ENCODE assay signal across 7 mouse cellular contexts in the genomic region with DNA sequence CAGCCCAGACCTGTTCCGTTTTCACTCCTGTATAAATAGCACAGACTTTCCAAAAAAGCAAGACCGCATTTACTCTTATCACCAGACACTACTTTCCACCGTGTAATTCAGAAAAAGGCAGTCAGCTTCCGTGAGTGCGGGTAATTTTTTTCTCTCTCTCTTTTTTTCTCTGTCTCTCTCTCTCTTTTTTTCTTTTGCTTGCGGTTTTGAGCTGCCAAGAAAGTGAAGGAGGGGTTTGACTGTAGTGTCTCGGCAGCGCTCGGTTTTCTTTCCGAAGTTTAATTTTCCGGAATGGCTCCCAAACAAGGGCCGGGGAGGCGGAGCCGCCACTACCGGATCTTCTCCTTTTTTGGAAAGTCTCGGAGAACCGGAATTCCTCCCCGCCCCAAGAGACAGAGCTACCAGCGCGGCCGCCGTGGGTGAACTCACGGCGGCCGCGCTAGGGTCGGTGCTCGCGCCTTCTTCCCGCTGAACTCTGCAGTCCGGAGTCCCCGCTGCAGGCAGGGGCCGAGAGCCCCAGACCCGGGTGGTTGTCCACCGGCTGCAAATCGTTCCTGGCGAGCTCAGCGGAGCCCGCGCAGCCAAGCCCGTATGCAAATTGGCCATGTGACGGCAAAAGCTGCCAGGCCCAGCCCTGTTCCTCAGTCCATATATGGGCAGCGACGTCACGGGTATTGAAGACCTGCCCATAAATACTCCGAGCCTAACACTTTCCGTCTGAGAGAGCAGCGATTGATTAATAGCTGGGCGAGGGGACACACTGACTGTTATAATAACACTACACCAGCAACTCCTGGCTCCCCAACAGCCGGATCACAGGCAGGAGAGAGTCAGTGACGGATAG. TPM values are rescaled to one million over a fixed set of nuclear protein-coding genes. Genes with fewer than 3 reads are reported as not detected.
DNase-seq lines count a peak whose midpoint lies in the region; ATAC-seq and TF ChIP-seq lines count a peak whose summit lies in the region.

No protein-coding gene starts in this region.

- H3K4me2 ChIP-seq in intestine, postnatal 0 days (replicated peaks; ENCODE audit: low read depth) = peak overlapping the region; percentile 99
- H3K4me2 ChIP-seq in midbrain, embryonic 12.5 days (replicated peaks) = peak overlapping the region; percentile 96

- peaks cover 65% of the 10 kb centered on the region for H3K27me3 ChIP-seq in intestine, postnatal 0 days (replicated peaks; ENCODE audit: control insufficient read depth, insufficient read depth, low read length)
- H3K27me3 ChIP-seq in midbrain, embryonic 12.5 days = peaks cover 91% of the 10 kb centered on the region
- H3K27me3 ChIP-seq in small intestine, adult 2 months (ENCODE audit: control insufficient read depth, insufficient read depth, low read length) = peaks cover 49% of the 10 kb centered on the region

- peak; percentile 94 for DNase-seq in adrenal gland, adult 2 months
- peak; percentile 79 for DNase-seq in embryo, embryonic 11.5 days (ENCODE audit: low read depth, low spot score)
- DNase-seq in gastrocnemius, postnatal 4 days (ENCODE audit: low spot score in 2 of 2) = peak; percentile 84 to 93
- peak; percentile 90 for DNase-seq in left cerebral cortex, postnatal 4 days

- ATAC-seq in intestine, postnatal 0 days = peak; percentile 93
- peak; percentile 85 for ATAC-seq in midbrain, embryonic 12.5 days (ENCODE audit: low FRiP score, low read depth)

- peak overlapping the region; percentile 86 for H3K27ac ChIP-seq in intestine, postnatal 0 days (ENCODE audit: low read depth, low read length)
- no peak overlapping the region for H3K27ac ChIP-seq in midbrain, embryonic 12.5 days (replicated peaks)
- H3K27ac ChIP-seq in small intestine, adult 2 months (ENCODE audit: insufficient read depth, low read depth, low read length) = peak overlapping the region; percentile 27

- no peaks in the 10 kb centered on the region for H3K9me3 ChIP-seq in intestine, postnatal 0 days (ENCODE audit: control insufficient read depth)
- H3K9me3 ChIP-seq in midbrain, embryonic 12.5 days = no peaks in the 10 kb centered on the region

- no peaks in the 10 kb centered on the region for H3K36me3 ChIP-seq in intestine, postnatal 0 days (ENCODE audit: control insufficient read depth, insufficient read depth)
- no peaks in the 10 kb centered on the region for H3K36me3 ChIP-seq in midbrain, embryonic 12.5 days
- no peaks in the 10 kb centered on the region for H3K36me3 ChIP-seq in small intestine, adult 2 months (ENCODE audit: control insufficient read depth, insufficient read depth, low read length)

- intact Hi-C loops in left cerebral cortex, postnatal 4 days (cut with DNase I) = loop anchor here (5.0 kb wide), 2 partner anchors 190 to 215 kb away; no protein-coding TSS in a partner anchor

- no peak for TF ChIP-seq CTCF in intestine, postnatal 0 days (IDR thresholded peaks at IDR 0.05; ENCODE audit: low read depth)
- no peak for TF ChIP-seq CTCF in small intestine, adult 2 months (IDR thresholded peaks at IDR 0.05; ENCODE audit: extremely low read depth, insufficient read length, insufficient replicate concordance, low read depth, low read length)

- H3K4me1 ChIP-seq in intestine, postnatal 0 days (replicated peaks; ENCODE audit: control insufficient read depth, insufficient read depth, low read length) = 0 out of 2 replicates have a peak, but pooled peaks cover 5% of the 10 kb centered on the region
- peaks cover 39% of the 10 kb centered on the region for H3K4me1 ChIP-seq in midbrain, embryonic 12.5 days
- H3K4me1 ChIP-seq in small intestine, adult 2 months (ENCODE audit: control insufficient read depth, insufficient read depth, insufficient read length, low read length) = peaks cover 8% of the 10 kb centered on the region

- under 1% methylated on average over 51 of the region's 51 CpGs for WGBS in intestine, postnatal 0 days
- WGBS in midbrain, embryonic 12.5 days = under 1% methylated on average over 51 of the region's 51 CpGs
- WGBS in small intestine, adult 2 months = under 1% methylated on average over 51 of the region's 51 CpGs

- H3K9ac ChIP-seq in intestine, postnatal 0 days (ENCODE audit: low read depth, low read length) = peak overlapping the region; percentile 48
- H3K9ac ChIP-seq in midbrain, embryonic 12.5 days (replicated peaks) = peak overlapping the region; percentile 48

- no peak for TF ChIP-seq POLR2A in small intestine, adult 2 months (IDR thresholded peaks at IDR 0.05; ENCODE audit: low read depth, low read length)

- H3K4me3 ChIP-seq in intestine, postnatal 0 days (ENCODE audit: low read depth, low read length) = peak overlapping the region; percentile 69
- peak overlapping the region; percentile 62 for H3K4me3 ChIP-seq in midbrain, embryonic 12.5 days
- H3K4me3 ChIP-seq in small intestine, adult 2 months (ENCODE audit: low read depth, low read length) = peak overlapping the region; percentile 63

RNA-seq across cellular contexts. Expression of a gene that starts 2.1 kb away (rescaled TPM):
- total RNA-seq in adrenal gland, adult 2 months (2021) = 1 to 10 TPM in 1 of 2 experiments, under 1 TPM in 1; 0.61 to 1.3 TPM
- 1.8 and 3.1 TPM in 2 replicates for polyA plus RNA-seq in adrenal gland, adult 2 months (2012; rRNA removed)
- 10 to 100 TPM in 1 of 2 experiments, 1 to 10 TPM in 1; 6.9 to 10.1 TPM for total RNA-seq in gastrocnemius, postnatal 4 days (2021)
- 0.60 TPM in 2 replicates for polyA plus RNA-seq in intestine, postnatal 0 days (2015; fragmentation: Nextera tagmentation; extraction: Ambion mirVana)
- total RNA-seq in left cerebral cortex, postnatal 4 days (2021) = 1 to 10 TPM; 2.4 to 4.1 TPM
- 0.25 and 0.26 TPM in 2 replicates for polyA plus RNA-seq in midbrain, embryonic 12.5 days (2016; fragmentation: Nextera tagmentation; extraction: Ambion mirVana)
- polyA plus RNA-seq in small intestine, adult 2 months (2012; rRNA removed) = 1.7 and 3.7 TPM in 2 replicates

RNA-seq across cellular contexts. Expression of a gene that starts 11.4 kb away (rescaled TPM):
- total RNA-seq in adrenal gland, adult 2 months (2021) = 10 to 100 TPM; 24.1 to 28.0 TPM
- 32.1 and 34.0 TPM in 2 replicates for polyA plus RNA-seq in adrenal gland, adult 2 months (2012; rRNA removed)
- total RNA-seq in gastrocnemius, postnatal 4 days (2021) = 10 to 100 TPM; 20.9 to 21.3 TPM
- polyA plus RNA-seq in intestine, postnatal 0 days (2015; fragmentation: Nextera tagmentation; extraction: Ambion mirVana) = 17.4 and 18.5 TPM in 2 replicates
- total RNA-seq in left cerebral cortex, postnatal 4 days (2021) = 10 to 100 TPM; 44.5 to 48.3 TPM
- 74.8 and 75.9 TPM in 2 replicates for polyA plus RNA-seq in midbrain, embryonic 12.5 days (2016; fragmentation: Nextera tagmentation; extraction: Ambion mirVana)
- 7.3 and 10.2 TPM in 2 replicates for polyA plus RNA-seq in small intestine, adult 2 months (2012; rRNA removed)
